Mouse (Mus musculus) intestine, postnatal 0 days (tissue): Measurements from ENCODE around the gene Cdh9. TPM values are rescaled to one million over a fixed set of nuclear protein-coding genes. Genes with fewer than 3 reads are reported as not detected.
A peak's percentile ranks its signal among the peaks of the same experiment; 100 is the strongest.

ENCODE experiments used
- ATAC-seq: fragments of 200-750 bp; cut with Nextera tagmentation; 2 replicates; pipeline ENCODE4 v1.8.0; 2017; ENCODE audit warnings: mild to moderate bottlenecking, moderate TSS enrichment, moderate library complexity
- H3K27ac ChIP-seq: fragments of 300-500 bp; sonication (generic); 2 replicates; pipeline ENCODE4 v1.5.1; 2014; ENCODE audit warnings: mild to moderate bottlenecking, low read depth, low read length, moderate library complexity
- H3K27me3 ChIP-seq: fragments of 300-500 bp; sonication (generic); replicated peaks from 2 replicates; pipeline ENCODE4 v1.6.1; 2014; ENCODE audit warnings: low read length, mixed read lengths; ENCODE audit not compliant: control insufficient read depth, insufficient read depth
- H3K36me3 ChIP-seq: fragments of 300-500 bp; sonication (generic); 2 replicates; pipeline ENCODE4 v1.6.1; 2014; ENCODE audit warnings: mild to moderate bottlenecking, moderate library complexity; ENCODE audit not compliant: control insufficient read depth, insufficient read depth
- H3K4me1 ChIP-seq: fragments of 300-500 bp; sonication (generic); replicated peaks from 2 replicates; pipeline ENCODE4 v1.6.1; 2014; ENCODE audit warnings: antibody characterized with exemption, low read length, mixed read lengths; ENCODE audit not compliant: control insufficient read depth, insufficient read depth
- H3K4me2 ChIP-seq: fragments of 300-500 bp; sonication (generic); replicated peaks from 2 replicates; pipeline ENCODE4 v1.6.1; 2014; ENCODE audit warnings: low read depth, mild to moderate bottlenecking, moderate library complexity
- H3K4me3 ChIP-seq: fragments of 300-500 bp; sonication (generic); 2 replicates; pipeline ENCODE4 v1.5.1; 2014; ENCODE audit warnings: low read depth, low read length
- H3K9ac ChIP-seq: fragments of 300-500 bp; sonication (generic); 2 replicates; pipeline ENCODE4 v1.6.1; 2014; ENCODE audit warnings: mild to moderate bottlenecking, low read depth, low read length
- H3K9me3 ChIP-seq: fragments of 300-500 bp; sonication (generic); 2 replicates; pipeline ENCODE4 v1.6.1; 2016; ENCODE audit warnings: mixed run types; ENCODE audit not compliant: control insufficient read depth
- CTCF ChIP-seq: sonication (generic); IDR thresholded peaks from 2 replicates; pipeline ENCODE4 v1.5.1; 2016; ENCODE audit warnings: low read depth, mild to moderate bottlenecking, control low read depth, antibody characterized with exemption, moderate library complexity
- WGBS: fragments of 180-500 bp; shearing (Covaris S2); extraction: QIAGEN DNeasy Blood & Tissue Kit; methylation state at CpG from one replicate; pipeline ENCODE4 v1.1.7; 2014; 5-methylcytosine and 5-hydroxymethylcytosine counted together
- polyA plus RNA-seq: library from polyadenylated mRNA; unstranded; fragments of >200 nt; fragmentation: Nextera tagmentation; extraction: Ambion mirVana; gene quantifications from 2 replicates; pipeline ENCODE4 v1.2.1, GENCODE M21; 2015

Cdh9 gene
- polyA plus RNA-seq, 1 experiment from 2014 or later = 0.56 TPM

DNA sequence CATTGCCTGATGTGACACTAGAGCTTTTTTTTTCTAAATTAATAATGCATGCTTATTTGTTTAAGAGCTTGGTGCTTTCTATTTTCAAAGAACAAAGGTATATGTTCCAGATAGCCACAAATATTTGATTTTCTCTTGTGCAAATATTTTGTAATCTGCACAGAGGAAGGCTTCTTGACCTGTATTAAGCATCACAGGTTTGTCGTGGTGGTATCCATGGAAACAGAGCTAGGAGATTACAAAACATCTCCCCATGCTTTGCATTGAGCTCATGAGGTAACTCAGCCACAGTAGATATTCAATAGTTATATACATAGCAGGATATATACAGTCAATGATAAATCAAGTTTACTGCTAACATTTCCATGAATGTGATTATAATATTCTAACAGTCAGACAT lies 56.0 kb downstream of the Cdh9 start:
- Histone ChIP-seq H3K9me3 (no peaks in the 10 kb centered on the region), H3K27ac (no peak overlapping the region), H3K27me3 (no peaks in the 10 kb centered on the region), H3K4me2 (no peak overlapping the region), H3K9ac (no peak overlapping the region), H3K4me1 (no peaks in the 10 kb centered on the region), H3K4me3 (no peak overlapping the region), H3K36me3 (no peaks in the 10 kb centered on the region)
- no peak for TF ChIP-seq CTCF
- no peak for ATAC-seq
- WGBS = 36% methylated on average over 1 of the region's 1 CpGs

DNA sequence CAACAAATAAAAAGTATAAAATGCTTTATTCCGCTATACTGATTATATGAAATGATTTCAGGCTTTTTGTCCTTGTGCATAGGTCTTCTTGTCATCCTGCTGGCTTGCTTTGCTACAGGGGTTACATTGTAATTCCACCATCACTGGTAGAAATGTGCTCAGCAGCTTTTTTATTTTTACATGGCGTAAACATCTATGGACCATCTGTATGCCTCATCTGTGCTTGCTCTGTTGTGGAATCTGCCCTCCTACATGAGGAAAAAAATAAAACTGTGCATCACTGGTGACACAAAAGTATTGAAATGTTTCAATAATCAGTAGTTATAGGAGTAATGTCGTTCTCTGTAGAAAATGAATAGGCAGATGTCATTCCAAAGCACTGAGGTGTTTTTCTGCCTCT lies 64.3 kb downstream of the Cdh9 start:
- no peaks in the 10 kb centered on the region for H3K36me3 ChIP-seq
- ATAC-seq = no peak
- no peaks in the 10 kb centered on the region for H3K9me3 ChIP-seq
- no peak overlapping the region for H3K27ac ChIP-seq
- no peak overlapping the region for H3K4me3 ChIP-seq
- no peaks in the 10 kb centered on the region for H3K27me3 ChIP-seq
- H3K4me2 ChIP-seq = no peak overlapping the region
- no peak for TF ChIP-seq CTCF
- 88% methylated on average over 3 of the region's 3 CpGs for WGBS
- no peaks in the 10 kb centered on the region for H3K4me1 ChIP-seq
- no peak overlapping the region for H3K9ac ChIP-seq

DNA sequence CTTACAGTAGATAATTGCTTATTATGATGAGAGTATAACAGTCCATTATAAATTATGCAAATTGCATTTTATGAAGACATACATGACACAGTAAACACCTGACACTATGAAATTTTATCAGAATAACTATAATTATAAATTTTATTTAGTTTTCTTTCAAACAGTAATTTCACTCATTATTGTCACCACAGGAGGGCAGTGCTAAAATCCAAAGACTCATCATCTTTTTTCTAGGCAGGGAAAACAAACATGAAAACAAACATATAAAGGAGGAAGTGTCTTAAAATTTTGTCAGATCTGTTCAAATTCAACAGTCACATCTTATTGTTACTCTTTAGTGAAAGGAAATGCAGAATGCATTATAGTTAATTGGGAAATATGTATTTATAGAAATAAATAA lies 72.7 kb downstream of the Cdh9 start:
- no peak for ATAC-seq
- H3K4me2 ChIP-seq = no peak overlapping the region

DNA sequence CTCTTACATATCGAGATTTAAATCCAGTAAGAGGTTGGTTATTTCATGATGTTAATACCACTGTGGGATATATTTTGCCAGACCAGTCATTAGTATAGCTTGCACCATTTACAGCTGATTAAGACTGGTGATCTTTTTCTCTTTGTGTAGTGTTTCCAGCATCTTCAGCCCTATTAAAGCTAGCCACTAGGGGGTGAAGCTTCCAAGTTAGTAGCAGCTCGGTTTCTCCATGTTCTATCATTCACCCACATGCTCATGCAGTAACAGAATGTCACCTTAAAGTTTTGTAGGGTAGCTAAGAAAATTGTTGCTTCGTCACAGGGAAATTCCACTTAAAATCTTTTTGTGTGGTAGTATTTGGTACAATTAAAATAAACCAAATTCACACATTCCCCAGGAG lies 82.2 kb downstream of the Cdh9 start:
- Histone ChIP-seq H3K9me3 (no peaks in the 10 kb centered on the region), H3K9ac (no peak overlapping the region), H3K4me1 (no peaks in the 10 kb centered on the region), H3K4me3 (no peak overlapping the region), H3K27ac (no peak overlapping the region), H3K36me3 (no peaks in the 10 kb centered on the region), H3K27me3 (no peaks in the 10 kb centered on the region), H3K4me2 (no peak overlapping the region)
- 76% methylated on average over 3 of the region's 3 CpGs for WGBS
- peak; percentile 47 for TF ChIP-seq CTCF
- ATAC-seq = no peak

More for the DNA sequence above, 72.7 kb downstream of the Cdh9 start:
- Histone ChIP-seq H3K27me3 (no peaks in the 10 kb centered on the region), H3K27ac (no peak overlapping the region), H3K4me1 (no peaks in the 10 kb centered on the region), H3K4me3 (no peak overlapping the region), H3K9ac (no peak overlapping the region), H3K36me3 (no peaks in the 10 kb centered on the region), H3K9me3 (no peaks in the 10 kb centered on the region)
- TF ChIP-seq CTCF = no peak

DNA sequence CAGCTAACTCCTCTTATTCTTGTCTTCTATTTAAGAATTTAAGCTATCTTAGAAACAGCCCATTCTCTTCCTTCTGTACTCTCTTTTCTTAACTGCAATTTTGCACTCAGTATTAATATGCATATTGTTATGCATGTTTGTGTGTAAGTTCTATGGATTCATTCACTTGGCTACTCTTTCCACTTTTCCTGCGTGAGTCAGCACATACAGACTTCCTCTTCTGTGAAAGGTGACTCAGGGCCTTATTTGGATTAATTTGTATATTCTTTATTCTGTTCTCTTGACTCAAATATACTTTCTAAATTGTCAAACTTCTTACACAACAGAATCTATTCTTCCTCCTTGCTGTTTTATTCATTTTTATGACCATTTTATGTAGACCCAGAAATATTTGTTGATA lies 85.5 kb downstream of the Cdh9 start:
- no peak overlapping the region for H3K4me3 ChIP-seq

DNA sequence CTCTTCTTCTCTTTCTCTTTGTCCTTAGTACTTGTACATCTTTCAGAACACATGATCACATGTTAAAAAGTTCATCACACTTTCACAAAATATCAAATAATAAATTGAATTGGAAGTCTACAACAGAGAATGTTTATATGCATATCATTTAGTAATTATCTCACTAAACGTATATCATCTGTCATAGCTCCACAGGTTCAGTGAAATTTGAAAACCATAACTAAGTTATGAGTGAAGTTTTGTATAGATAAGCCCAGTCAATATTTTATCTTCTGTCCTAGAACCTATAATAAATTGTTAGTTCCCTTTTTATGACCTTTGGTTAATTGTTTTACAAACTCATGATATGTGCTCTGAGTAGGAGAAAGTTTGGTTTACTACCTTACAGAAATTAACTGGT lies 106.2 kb downstream of the Cdh9 start:
- Histone ChIP-seq H3K27me3 (no peaks in the 10 kb centered on the region), H3K9ac (no peak overlapping the region), H3K4me2 (no peak overlapping the region), H3K36me3 (no peaks in the 10 kb centered on the region), H3K9me3 (no peaks in the 10 kb centered on the region), H3K4me3 (no peak overlapping the region), H3K4me1 (no peaks in the 10 kb centered on the region), H3K27ac (no peak overlapping the region)
- TF ChIP-seq CTCF = no peak
- no peak for ATAC-seq
- 31% methylated on average over 1 of the region's 1 CpGs for WGBS

More for the DNA sequence above, 85.5 kb downstream of the Cdh9 start:
- Histone ChIP-seq H3K36me3 (no peaks in the 10 kb centered on the region), H3K27me3 (no peaks in the 10 kb centered on the region), H3K27ac (no peak overlapping the region), H3K9ac (no peak overlapping the region), H3K4me1 (no peaks in the 10 kb centered on the region), H3K9me3 (no peaks in the 10 kb centered on the region), H3K4me2 (no peak overlapping the region)
- 78% methylated on average over 1 of the region's 1 CpGs for WGBS
- ATAC-seq = no peak
- no peak for TF ChIP-seq CTCF

DNA sequence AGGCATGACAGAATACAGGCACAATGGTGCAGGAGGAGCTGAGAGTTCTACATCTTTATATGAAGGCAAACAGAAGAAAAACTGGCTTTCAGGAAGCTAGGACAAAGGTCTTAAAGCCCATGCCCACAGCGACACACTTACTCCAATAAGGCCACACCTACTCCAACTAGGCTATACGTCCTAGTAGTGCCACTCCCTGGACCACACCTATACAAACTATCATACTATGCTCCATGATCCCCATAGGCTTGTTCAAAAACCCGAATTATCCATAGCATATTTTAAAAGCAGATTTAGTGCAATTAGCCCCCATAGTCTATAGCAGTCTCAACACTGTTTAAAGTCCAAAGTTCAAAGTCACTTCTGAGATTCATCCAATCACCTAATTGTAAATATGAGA lies 154.0 kb downstream of the Cdh9 start:
- Histone ChIP-seq H3K36me3 (no peaks in the 10 kb centered on the region), H3K4me3 (no peak overlapping the region), H3K27me3 (no peaks in the 10 kb centered on the region), H3K9me3 (no peaks in the 10 kb centered on the region), H3K27ac (no peak overlapping the region), H3K9ac (no peak overlapping the region), H3K4me1 (no peaks in the 10 kb centered on the region), H3K4me2 (no peak overlapping the region)
- peak; percentile 85 for ATAC-seq
- 40% methylated on average over 3 of the region's 3 CpGs for WGBS
- no peak for TF ChIP-seq CTCF
